Mouse (Mus musculus) forebrain, embryonic 11.5 days (tissue): ENCODE results near the gene Btn2a2. TPM values are rescaled to one million over a fixed set of nuclear protein-coding genes. Genes with fewer than 3 reads are reported as not detected.

ENCODE experiments used
- ATAC-seq: fragments of 200-750 bp; cut with Nextera tagmentation; replicated peaks from 2 replicates; pipeline ENCODE4 v1.8.0; 2017; ENCODE audit warnings: moderate TSS enrichment; ENCODE audit not compliant: low FRiP score
- DNase-seq: peaks from one replicate; pipeline ENCODE4 v3.0.0-alpha.2; 2017; ENCODE audit warnings: low spot score
- H3K27ac ChIP-seq: fragments of 300-500 bp; sonication (generic); 2 replicates; pipeline ENCODE4 v1.5.1; 2014; ENCODE audit warnings: low read depth, low read length
- H3K27me3 ChIP-seq: fragments of 300-500 bp; sonication (generic); 2 replicates; pipeline ENCODE4 v1.6.1; 2014; ENCODE audit warnings: mild to moderate bottlenecking, low read length, mixed read lengths; ENCODE audit not compliant: control insufficient read depth, insufficient read depth
- H3K36me3 ChIP-seq: fragments of 300-500 bp; sonication (generic); 2 replicates; pipeline ENCODE4 v1.6.1; 2014; ENCODE audit warnings: mild to moderate bottlenecking, low read length, moderate library complexity, mixed read lengths; ENCODE audit not compliant: control insufficient read depth, insufficient read depth
- H3K4me1 ChIP-seq: fragments of 300-500 bp; sonication (generic); replicated peaks from 2 replicates; pipeline ENCODE4 v1.6.1; 2014; ENCODE audit warnings: low read length, mixed read lengths; ENCODE audit not compliant: control insufficient read depth, insufficient read depth
- H3K4me2 ChIP-seq: fragments of 300-500 bp; sonication (generic); 2 replicates; pipeline ENCODE4 v1.6.1; 2014; ENCODE audit warnings: low read depth, mild to moderate bottlenecking, low read length, moderate library complexity, mixed read lengths; ENCODE audit not compliant: severe bottlenecking
- H3K4me3 ChIP-seq: fragments of 300-500 bp; sonication (generic); 2 replicates; pipeline ENCODE4 v1.5.1; 2014; ENCODE audit warnings: low read depth, low read length
- H3K9ac ChIP-seq: fragments of 300-500 bp; sonication (generic); 2 replicates; pipeline ENCODE4 v1.6.1; 2014; ENCODE audit warnings: low read length
- H3K9me3 ChIP-seq: fragments of 300-500 bp; sonication (generic); 2 replicates; pipeline ENCODE4 v1.6.1; 2016; ENCODE audit warnings: low read length, mixed read lengths; ENCODE audit not compliant: control insufficient read depth
- WGBS: fragments of 180-500 bp; shearing (Covaris S2); extraction: QIAGEN DNeasy Blood & Tissue Kit; methylation state at CpG from one replicate; pipeline ENCODE4 v1.1.7; 2014; 5-methylcytosine and 5-hydroxymethylcytosine counted together
- polyA plus RNA-seq: library from polyadenylated mRNA; unstranded; fragments of >200 nt; fragmentation: Nextera tagmentation; extraction: Ambion mirVana; gene quantifications from 2 replicates; pipeline ENCODE4 v1.2.1, GENCODE M21; 2014

The Btn2a2 gene
- polyA plus RNA-seq, 1 experiment from 2014 or later = 0.59 TPM

DNA sequence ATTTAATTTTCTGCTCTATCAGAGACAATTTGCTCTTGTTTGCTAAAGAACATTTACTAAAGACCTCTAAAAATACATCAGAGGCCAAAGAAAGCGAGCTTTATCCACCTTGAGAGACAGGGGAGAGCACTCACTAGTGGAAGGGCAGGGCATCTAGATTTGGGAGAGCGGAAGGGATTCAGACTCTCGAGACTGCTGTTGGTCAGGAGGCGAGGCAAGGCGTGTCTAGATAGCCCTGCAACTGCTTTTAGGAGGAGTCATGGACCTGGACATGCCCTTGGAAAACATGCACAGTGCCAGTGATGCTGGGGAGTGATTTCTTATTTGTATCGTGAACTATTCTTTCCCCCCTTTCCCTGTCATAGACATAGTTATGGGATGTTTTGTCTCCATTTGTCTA, 6.9 kb upstream of the Btn2a2 start:
- no peak overlapping the region for H3K4me3 ChIP-seq
- H3K4me2 ChIP-seq = no peak overlapping the region
- H3K9ac ChIP-seq = no peak overlapping the region
- no peak overlapping the region for H3K27ac ChIP-seq
- ATAC-seq (no peak), DNase-seq (no peak)
- H3K27me3 ChIP-seq = no peaks in the 10 kb centered on the region
- no peaks in the 10 kb centered on the region for H3K36me3 ChIP-seq
- H3K4me1 ChIP-seq = peaks cover 6% of the 10 kb centered on the region; the same call in 1 of the 2 replicates
- H3K9me3 ChIP-seq = no peaks in the 10 kb centered on the region
- 73% methylated on average over 6 of the region's 6 CpGs for WGBS

GRCm38 (mm10) chr13:23491990-23492389, 3.3 kb upstream of the Btn2a2 start:
- Histone ChIP-seq H3K4me2 (peak overlapping the region; percentile 31; the same call in 1 of the 2 replicates), H3K9ac (no peak overlapping the region), H3K4me3 (peak overlapping the region; percentile 16), H3K9me3 (no peaks in the 10 kb centered on the region), H3K27ac (peak overlapping the region; percentile 53; the same call in 1 of the 2 replicates), H3K36me3 (no peaks in the 10 kb centered on the region), H3K4me1 (peaks cover 2% of the 10 kb centered on the region; the same call in 1 of the 2 replicates), H3K27me3 (no peaks in the 10 kb centered on the region)
- ATAC-seq = peak; percentile 55; the same call in 1 of the 2 replicates
- peak; percentile 61 for DNase-seq
- WGBS = 3% methylated on average over 14 of the region's 14 CpGs

DNA sequence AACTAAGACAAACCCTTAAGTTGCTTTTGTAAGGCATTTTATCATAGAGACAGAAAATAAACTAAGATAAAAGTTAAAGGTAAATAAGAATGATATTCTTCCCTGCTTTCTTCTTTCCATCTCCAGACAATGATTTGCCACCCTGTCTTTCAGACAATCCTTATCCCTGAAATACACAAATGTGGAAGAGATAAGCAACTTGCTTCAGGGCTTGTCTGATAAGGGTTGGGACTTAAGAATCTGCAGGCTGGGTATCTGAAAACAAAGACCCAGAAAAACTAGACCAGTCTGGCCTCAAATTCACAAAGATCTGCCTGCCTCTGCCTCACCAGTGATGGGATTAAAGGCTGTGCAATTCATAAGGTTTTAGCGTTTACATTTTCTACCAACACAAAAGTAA, 2.6 kb upstream of the Btn2a2 start:
- WGBS = 14% methylated on average over 1 of the region's 1 CpGs
- Histone ChIP-seq H3K27ac (no peak overlapping the region), H3K36me3 (no peaks in the 10 kb centered on the region), H3K27me3 (no peaks in the 10 kb centered on the region), H3K9ac (no peak overlapping the region), H3K4me1 (peaks cover 2% of the 10 kb centered on the region; the same call in 1 of the 2 replicates), H3K4me2 (no peak overlapping the region), H3K4me3 (no peak overlapping the region), H3K9me3 (no peaks in the 10 kb centered on the region)
- DNase-seq = no peak
- ATAC-seq = no peak

DNA sequence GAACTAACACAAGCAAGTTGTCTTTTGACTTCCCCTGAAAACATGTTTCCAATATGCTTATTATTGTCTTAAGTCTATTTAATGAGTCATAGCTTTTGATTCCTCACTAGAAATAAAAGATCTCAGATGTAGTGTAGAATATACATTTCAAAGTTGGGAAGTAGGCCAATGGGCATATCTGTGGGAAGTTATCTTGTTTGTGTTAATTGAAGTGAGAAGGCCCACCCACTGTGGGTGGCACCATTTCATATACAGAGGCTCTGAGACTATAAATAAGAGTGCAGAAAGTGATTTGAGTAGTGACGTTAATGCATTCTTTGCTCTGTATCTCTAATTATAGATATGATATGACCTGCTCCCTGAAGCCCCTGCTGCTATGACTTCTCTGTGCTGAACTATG, 2.2 kb upstream of the Btn2a2 start:
- ATAC-seq (no peak), DNase-seq (no peak)
- Histone ChIP-seq H3K27ac (no peak overlapping the region), H3K9me3 (no peaks in the 10 kb centered on the region), H3K4me2 (no peak overlapping the region), H3K36me3 (no peaks in the 10 kb centered on the region), H3K27me3 (no peaks in the 10 kb centered on the region), H3K9ac (no peak overlapping the region), H3K4me1 (peaks cover 2% of the 10 kb centered on the region; the same call in 1 of the 2 replicates), H3K4me3 (no peak overlapping the region)
- 52% methylated on average over 1 of the region's 1 CpGs for WGBS

- ATAC-seq (no peak), DNase-seq (no peak)
- Histone ChIP-seq H3K9ac (no peak overlapping the region), H3K4me3 (no peak overlapping the region), H3K27me3 (no peaks in the 10 kb centered on the region), H3K36me3 (no peaks in the 10 kb centered on the region), H3K9me3 (no peaks in the 10 kb centered on the region), H3K27ac (no peak overlapping the region), H3K4me1 (no peaks in the 10 kb centered on the region), H3K4me2 (no peak overlapping the region)
- 50% methylated on average over 5 of the region's 5 CpGs for WGBS
Measured at GRCm38 (mm10) chr13:23485271-23485670, 3.4 kb downstream of the Btn2a2 start.

DNA sequence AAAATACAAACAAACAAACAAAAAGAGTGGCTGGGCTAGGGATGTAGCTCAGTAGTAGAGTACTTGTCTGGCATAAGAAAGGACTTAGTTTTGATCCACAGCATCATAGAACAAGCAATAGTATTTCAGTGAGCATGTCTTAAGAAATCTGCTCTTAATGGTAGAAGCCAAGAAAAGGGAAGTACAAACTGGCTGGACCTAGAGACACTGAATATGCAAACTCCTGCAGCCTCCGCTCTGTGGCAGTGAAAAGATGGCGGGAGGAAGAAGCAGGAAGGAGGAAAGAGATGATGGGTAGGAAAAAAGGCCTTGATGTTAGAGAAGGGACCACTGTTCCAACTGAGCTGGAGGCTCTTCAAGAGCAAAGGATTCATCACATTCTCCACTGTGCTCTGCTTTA, 5.5 kb downstream of the Btn2a2 start:
- no peak overlapping the region for H3K9ac ChIP-seq
- no peak for ATAC-seq
- no peak overlapping the region for H3K4me3 ChIP-seq
- no peak overlapping the region for H3K4me2 ChIP-seq
- H3K9me3 ChIP-seq = no peaks in the 10 kb centered on the region
- H3K27ac ChIP-seq = no peak overlapping the region
- WGBS = 93% methylated on average over 2 of the region's 2 CpGs
- no peak for DNase-seq
- no peaks in the 10 kb centered on the region for H3K27me3 ChIP-seq
- H3K4me1 ChIP-seq = no peaks in the 10 kb centered on the region
- H3K36me3 ChIP-seq = no peaks in the 10 kb centered on the region

GRCm38 (mm10) chr13:23475658-23476057, 13.0 kb downstream of the Btn2a2 start:
- Histone ChIP-seq H3K27ac (no peak overlapping the region), H3K27me3 (no peaks in the 10 kb centered on the region), H3K9me3 (no peaks in the 10 kb centered on the region), H3K4me1 (no peaks in the 10 kb centered on the region), H3K4me2 (no peak overlapping the region), H3K36me3 (no peaks in the 10 kb centered on the region), H3K9ac (no peak overlapping the region), H3K4me3 (no peak overlapping the region)
- 13% methylated on average over 2 of the region's 2 CpGs for WGBS
- DNase-seq = no peak
- 0 out of 2 replicates have a peak, but pooled peaks have one; percentile 46 for ATAC-seq

GRCm38 (mm10) chr13:23466911-23467310, 21.7 kb downstream of the Btn2a2 start:
- Histone ChIP-seq H3K4me2 (no peak overlapping the region), H3K9me3 (no peaks in the 10 kb centered on the region), H3K9ac (no peak overlapping the region), H3K27me3 (no peaks in the 10 kb centered on the region), H3K27ac (no peak overlapping the region), H3K4me3 (no peak overlapping the region), H3K36me3 (no peaks in the 10 kb centered on the region), H3K4me1 (no peaks in the 10 kb centered on the region; the same call in 1 of the 2 replicates)
- DNase-seq (peak; percentile 87), ATAC-seq (peak; percentile 83)
- under 1% methylated on average over 9 of the region's 9 CpGs for WGBS

DNA sequence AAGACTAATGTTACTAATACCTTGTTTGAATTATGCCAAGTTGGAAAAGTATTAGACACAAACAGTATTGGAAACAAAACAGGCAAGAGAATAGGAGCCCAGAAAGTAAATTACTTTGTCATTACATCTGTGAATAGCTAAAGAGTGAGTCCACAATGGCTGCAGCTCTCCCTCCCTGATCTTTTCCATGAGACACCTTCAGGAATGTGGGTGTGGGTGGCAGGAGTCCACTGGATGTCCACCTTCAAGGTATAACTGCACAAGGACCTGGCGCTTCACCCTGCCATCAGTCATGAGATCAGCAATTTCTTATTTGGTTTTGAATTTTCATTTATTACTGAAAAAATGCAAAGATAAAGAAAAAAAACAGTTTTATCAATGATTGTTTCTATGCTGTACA, 22.4 kb downstream of the Btn2a2 start:
- H3K4me3 ChIP-seq = peak overlapping the region; percentile 54; the same call in 1 of the 2 replicates
- H3K4me2 ChIP-seq = no peak overlapping the region
- H3K9ac ChIP-seq = no peak overlapping the region
- DNase-seq (no peak), ATAC-seq (no peak)
- no peak overlapping the region for H3K27ac ChIP-seq
- no peaks in the 10 kb centered on the region for H3K36me3 ChIP-seq
- H3K4me1 ChIP-seq = no peaks in the 10 kb centered on the region; the same call in 1 of the 2 replicates
- H3K9me3 ChIP-seq = no peaks in the 10 kb centered on the region
- WGBS = 42% methylated on average over 1 of the region's 1 CpGs
- no peaks in the 10 kb centered on the region for H3K27me3 ChIP-seq
